Comparison of ENCODE assay signal across 10 mouse cellular contexts in the genomic region with DNA sequence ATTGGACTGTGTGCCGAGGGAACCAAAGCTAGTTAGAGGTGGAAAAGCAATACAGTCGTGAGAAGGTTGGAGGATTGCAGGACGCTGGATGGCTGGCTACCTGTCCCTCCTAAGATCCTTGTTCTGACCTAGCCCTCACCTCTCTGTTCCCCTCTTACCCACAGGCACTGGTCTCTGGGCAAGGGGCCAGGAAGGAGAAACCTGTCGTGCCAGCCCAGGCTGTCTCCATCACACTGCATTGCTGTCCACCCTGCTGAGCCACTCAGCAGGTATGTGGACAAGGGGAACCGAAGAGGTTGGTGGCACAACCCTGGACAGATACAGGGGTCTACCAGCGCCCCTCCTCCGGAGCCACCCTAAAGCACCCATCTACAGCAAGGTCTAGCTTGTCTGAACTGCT. TPM values are rescaled to one million over a fixed set of nuclear protein-coding genes. Genes with fewer than 3 reads are reported as not detected.
A peak's percentile ranks its signal among the peaks of the same experiment; 100 is the strongest.
DNase-seq lines count a peak whose midpoint lies in the region; ATAC-seq and TF ChIP-seq lines count a peak whose summit lies in the region.
"Had no signal": no experiment of that assay in that cellular context is flagged by ENCODE, and none has a peak within 500 bp of the region (broad histone marks: within the 10 kb centered on the region; RNA-seq: fewer than 3 reads in every experiment).

No protein-coding gene starts in this region.

- H3K4me3 ChIP-seq in forebrain, embryonic 12.5 days (replicated peaks), result no peak overlapping the region
- H3K4me3 ChIP-seq in forebrain, embryonic 11.5 days (ENCODE audit: low read depth, low read length), result no peak overlapping the region
- peak overlapping the region; percentile 49 for H3K4me3 ChIP-seq in E14TG2a.4 (replicated peaks; ENCODE audit: low read length)
- no peak overlapping the region for H3K4me3 ChIP-seq in hindbrain, embryonic 15.5 days
- H3K4me3 ChIP-seq in lung, adult 2 months (replicated peaks; ENCODE audit: extremely low read depth, low read depth, low read length), result no peak overlapping the region
- H3K4me3 ChIP-seq: limb, embryonic 13.5 days had no signal

- 69% methylated on average over 7 of the region's 7 CpGs for WGBS in forebrain, embryonic 12.5 days
- WGBS in forebrain, embryonic 11.5 days, result 76% methylated on average over 7 of the region's 7 CpGs
- 71% methylated on average over 7 of the region's 7 CpGs for WGBS in hindbrain, embryonic 15.5 days
- 61% methylated on average over 7 of the region's 7 CpGs for WGBS in lung, adult 2 months

- no peaks in the 10 kb centered on the region for H3K9me3 ChIP-seq in forebrain, embryonic 12.5 days
- no peaks in the 10 kb centered on the region for H3K9me3 ChIP-seq in forebrain, embryonic 11.5 days (ENCODE audit: control insufficient read depth, low read length)
- H3K9me3 ChIP-seq in E14TG2a.4 (ENCODE audit: low read length), result no peaks in the 10 kb centered on the region
- H3K9me3 ChIP-seq in hindbrain, embryonic 15.5 days, result no peaks in the 10 kb centered on the region
- H3K9me3 ChIP-seq: limb, embryonic 13.5 days had no signal

- no peak for DNase-seq in forebrain, embryonic 11.5 days (ENCODE audit: low spot score)
- DNase-seq in lung, adult 2 months, result peak; percentile 75
- DNase-seq in embryo, embryonic 9.5 days (ENCODE audit: extremely low spot score), result no peak
- DNase-seq in frontal cortex, postnatal 36 days (ENCODE audit: low spot score in 2 of 2), result no peak
- no peak for DNase-seq in layer of hippocampus, adult 9-11 months

- TF ChIP-seq CTCF in E14TG2a.4 (conservative IDR thresholded peaks at IDR 0.05; ENCODE audit: low read length), result no peak
- no peak for TF ChIP-seq CTCF in lung, adult 2 months (IDR thresholded peaks at IDR 0.05; ENCODE audit: insufficient read depth, low read length)

- TF ChIP-seq POLR2A in lung, adult 2 months (IDR thresholded peaks at IDR 0.05; ENCODE audit: borderline replicate concordance, extremely low read depth, low read depth, low read length), result no peak

- H3K36me3 ChIP-seq in forebrain, embryonic 12.5 days (replicated peaks), result no peaks in the 10 kb centered on the region
- H3K36me3 ChIP-seq in forebrain, embryonic 11.5 days (ENCODE audit: control insufficient read depth, insufficient read depth, low read length), result no peaks in the 10 kb centered on the region
- H3K36me3 ChIP-seq in E14TG2a.4 (ENCODE audit: insufficient read depth, low read length), result no peaks in the 10 kb centered on the region; the same call in 1 of the 2 replicates
- no peaks in the 10 kb centered on the region for H3K36me3 ChIP-seq in hindbrain, embryonic 15.5 days
- H3K36me3 ChIP-seq: limb, embryonic 13.5 days had no signal

- H3K4me1 ChIP-seq in forebrain, embryonic 12.5 days, result peaks cover 8% of the 10 kb centered on the region
- no peaks in the 10 kb centered on the region for H3K4me1 ChIP-seq in forebrain, embryonic 11.5 days (replicated peaks; ENCODE audit: control insufficient read depth, insufficient read depth, low read length)
- peaks cover 80% of the 10 kb centered on the region for H3K4me1 ChIP-seq in E14TG2a.4 (replicated peaks; ENCODE audit: low read depth, low read length)
- H3K4me1 ChIP-seq in hindbrain, embryonic 15.5 days (replicated peaks), result peaks cover 14% of the 10 kb centered on the region
- 0 out of 2 replicates have a peak, but pooled peaks cover 4% of the 10 kb centered on the region for H3K4me1 ChIP-seq in lung, adult 2 months (ENCODE audit: control insufficient read depth, insufficient read depth, low read length)
- H3K4me1 ChIP-seq: limb, embryonic 13.5 days had no signal

- no peak overlapping the region for H3K9ac ChIP-seq in forebrain, embryonic 12.5 days
- H3K9ac ChIP-seq in forebrain, embryonic 11.5 days (ENCODE audit: low read length), result no peak overlapping the region
- no peak overlapping the region for H3K9ac ChIP-seq in hindbrain, embryonic 15.5 days
- H3K9ac ChIP-seq: limb, embryonic 13.5 days had no signal

- ATAC-seq in forebrain, embryonic 12.5 days (ENCODE audit: low FRiP score), result no peak
- no peak for ATAC-seq in forebrain, embryonic 11.5 days (replicated peaks; ENCODE audit: low FRiP score)
- ATAC-seq in hindbrain, embryonic 15.5 days (ENCODE audit: low FRiP score, low read depth), result peak; percentile 4; the same call in 1 of the 2 replicates

- H3K4me2 ChIP-seq in forebrain, embryonic 12.5 days, result peak overlapping the region; percentile 40; the same call in 1 of the 2 replicates
- H3K4me2 ChIP-seq in forebrain, embryonic 11.5 days (ENCODE audit: low read depth, low read length, severe bottlenecking), result no peak overlapping the region
- peak overlapping the region; percentile 50; the same call in 1 of the 2 replicates for H3K4me2 ChIP-seq in hindbrain, embryonic 15.5 days
- H3K4me2 ChIP-seq: limb, embryonic 13.5 days had no signal

- no peaks in the 10 kb centered on the region for H3K27me3 ChIP-seq in forebrain, embryonic 12.5 days
- H3K27me3 ChIP-seq in forebrain, embryonic 11.5 days (ENCODE audit: control insufficient read depth, insufficient read depth, low read length), result no peaks in the 10 kb centered on the region
- H3K27me3 ChIP-seq in E14TG2a.4 (ENCODE audit: insufficient read depth, low read length), result peaks cover 6% of the 10 kb centered on the region
- no peaks in the 10 kb centered on the region for H3K27me3 ChIP-seq in hindbrain, embryonic 15.5 days
- H3K27me3 ChIP-seq: limb, embryonic 13.5 days had no signal

- H3K27ac ChIP-seq in forebrain, embryonic 12.5 days, result 0 out of 2 replicates have a peak overlapping the region, but pooled peaks have one; percentile 53
- no peak overlapping the region for H3K27ac ChIP-seq in forebrain, embryonic 11.5 days (ENCODE audit: low read depth, low read length)
- H3K27ac ChIP-seq in hindbrain, embryonic 15.5 days (replicated peaks), result peak overlapping the region; percentile 27; the same call in 1 of the 2 replicates
- H3K27ac ChIP-seq: limb, embryonic 13.5 days had no signal

RNA-seq across cellular contexts. Expression of a gene that starts 1.9 kb away (rescaled TPM):
- 0.32 and 0.46 TPM in 2 replicates for polyA plus RNA-seq in forebrain, embryonic 12.5 days (2016; fragmentation: Nextera tagmentation; extraction: Ambion mirVana)
- 0.15 and 0.31 TPM in 2 replicates for polyA plus RNA-seq in forebrain, embryonic 11.5 days (2014; fragmentation: Nextera tagmentation; extraction: Ambion mirVana)
- 0.10 and 0.37 TPM in 2 replicates for polyA plus RNA-seq in hindbrain, embryonic 15.5 days (2015; fragmentation: Nextera tagmentation; extraction: Ambion mirVana)
- polyA plus RNA-seq in lung, adult 2 months (2012; rRNA removed), result 5.1 and 5.7 TPM in 2 replicates
- polyA plus RNA-seq: frontal cortex, adult 2 months had no signal

RNA-seq across cellular contexts. Expression of a gene that starts 12.0 kb away (rescaled TPM):
- polyA plus RNA-seq in forebrain, embryonic 12.5 days (2016; fragmentation: Nextera tagmentation; extraction: Ambion mirVana), result 0.23 and 0.61 TPM in 2 replicates
- 0.31 and 0.73 TPM in 2 replicates for polyA plus RNA-seq in forebrain, embryonic 11.5 days (2014; fragmentation: Nextera tagmentation; extraction: Ambion mirVana)
- polyA plus RNA-seq in hindbrain, embryonic 15.5 days (2015; fragmentation: Nextera tagmentation; extraction: Ambion mirVana), result 0.51 and 0.82 TPM in 2 replicates
- 8.5 and 8.6 TPM in 2 replicates for polyA plus RNA-seq in lung, adult 2 months (2012; rRNA removed)

RNA-seq across cellular contexts. Expression of a gene that starts 12.1 kb away (rescaled TPM):
- polyA plus RNA-seq in forebrain, embryonic 12.5 days (2016; fragmentation: Nextera tagmentation; extraction: Ambion mirVana), result 13.0 TPM in 2 replicates
- polyA plus RNA-seq in forebrain, embryonic 11.5 days (2014; fragmentation: Nextera tagmentation; extraction: Ambion mirVana), result 14.3 TPM in 2 replicates
- 9.2 and 9.8 TPM in 2 replicates for polyA plus RNA-seq in hindbrain, embryonic 15.5 days (2015; fragmentation: Nextera tagmentation; extraction: Ambion mirVana)
- polyA plus RNA-seq in lung, adult 2 months (2012; rRNA removed), result 49.9 and 58.6 TPM in 2 replicates

RNA-seq across cellular contexts. Expression of a gene that starts 25.3 kb away (rescaled TPM):
- polyA plus RNA-seq in forebrain, embryonic 12.5 days (2016; fragmentation: Nextera tagmentation; extraction: Ambion mirVana), result 814 and 871 TPM in 2 replicates
- polyA plus RNA-seq in forebrain, embryonic 11.5 days (2014; fragmentation: Nextera tagmentation; extraction: Ambion mirVana), result 700 and 735 TPM in 2 replicates
- polyA plus RNA-seq in hindbrain, embryonic 15.5 days (2015; fragmentation: Nextera tagmentation; extraction: Ambion mirVana), result 1,185 and 1,301 TPM in 2 replicates
- polyA plus RNA-seq in lung, adult 2 months (2012; rRNA removed), result 183 and 273 TPM in 2 replicates

RNA-seq across cellular contexts. Expression of a gene that starts 35.0 kb away (rescaled TPM):
- polyA plus RNA-seq in forebrain, embryonic 12.5 days (2016; fragmentation: Nextera tagmentation; extraction: Ambion mirVana), result not detected in 2 replicates
- polyA plus RNA-seq in forebrain, embryonic 11.5 days (2014; fragmentation: Nextera tagmentation; extraction: Ambion mirVana), result not detected in 2 replicates
- not detected in 2 replicates for polyA plus RNA-seq in hindbrain, embryonic 15.5 days (2015; fragmentation: Nextera tagmentation; extraction: Ambion mirVana)
- not detected in 2 replicates for polyA plus RNA-seq in lung, adult 2 months (2012; rRNA removed)
- polyA plus RNA-seq: frontal cortex, adult 2 months; limb, embryonic 13.5 days had no signal
